Mouse (Mus musculus): ENCODE data around the gene Iqgap1.

Iqgap1 gene

DNA sequence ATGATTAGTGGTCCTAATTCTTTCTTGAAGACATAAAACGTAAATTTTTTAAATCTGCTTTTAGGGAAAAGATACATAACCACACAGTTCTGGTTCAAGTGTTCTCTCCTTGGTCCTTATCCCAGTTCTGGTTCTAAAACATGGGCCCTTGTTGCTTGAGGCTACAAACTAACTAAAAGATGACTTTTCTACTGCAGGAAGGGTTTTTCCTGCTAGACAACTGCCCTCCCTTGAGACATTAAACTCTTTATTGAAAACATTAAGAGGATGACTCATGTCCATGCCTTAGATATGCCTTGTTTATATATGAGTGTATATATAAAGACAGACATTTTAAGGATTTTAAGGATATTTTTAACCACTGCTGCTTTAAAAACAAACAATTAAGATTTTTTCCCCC lies 17.4 kb upstream of the Iqgap1 start:
- DNase-seq (ENCODE audit: low spot score): no peak

DNA sequence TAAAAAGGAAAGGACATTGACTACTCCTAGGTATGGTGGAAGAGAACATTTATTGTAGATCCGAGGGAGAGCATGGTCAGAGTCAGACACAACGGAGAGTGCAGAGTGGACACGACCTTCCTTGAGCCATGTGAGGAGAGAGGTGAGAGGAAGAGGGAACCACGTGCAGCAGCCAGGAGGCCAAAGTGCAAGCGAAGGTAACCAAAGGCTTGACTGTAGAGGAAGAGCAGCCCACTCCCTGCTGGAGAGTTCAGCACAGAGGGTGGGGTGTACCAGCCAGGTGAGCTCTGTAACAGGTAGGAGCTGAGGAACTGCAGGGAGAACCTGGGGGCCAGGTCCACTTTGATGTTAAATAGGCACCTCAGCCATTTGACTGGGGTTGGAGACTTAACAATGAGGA lies 16.4 kb upstream of the Iqgap1 start:
- DNase-seq (ENCODE audit: low spot score): no peak

DNA sequence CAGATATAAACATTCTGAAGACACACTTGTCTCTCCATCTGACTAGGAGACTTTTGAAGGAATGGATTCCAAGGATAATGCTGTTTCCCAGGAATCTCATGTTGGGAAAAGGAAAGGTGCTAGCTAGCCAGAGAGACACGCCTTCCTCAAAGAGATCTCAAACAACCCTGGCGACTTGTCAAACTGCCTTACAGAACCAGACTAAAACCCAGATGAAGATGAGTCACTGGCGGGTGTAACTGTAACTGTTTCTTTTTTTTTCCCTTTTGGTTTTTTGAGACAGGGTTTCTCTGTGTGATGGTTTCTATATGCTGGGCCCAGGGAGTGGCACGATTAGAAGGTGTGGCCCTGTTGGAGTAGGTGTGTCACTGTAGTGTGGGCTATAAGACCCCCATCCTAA lies 15.2 kb upstream of the Iqgap1 start:
- no peak for DNase-seq (ENCODE audit: low spot score)

DNA sequence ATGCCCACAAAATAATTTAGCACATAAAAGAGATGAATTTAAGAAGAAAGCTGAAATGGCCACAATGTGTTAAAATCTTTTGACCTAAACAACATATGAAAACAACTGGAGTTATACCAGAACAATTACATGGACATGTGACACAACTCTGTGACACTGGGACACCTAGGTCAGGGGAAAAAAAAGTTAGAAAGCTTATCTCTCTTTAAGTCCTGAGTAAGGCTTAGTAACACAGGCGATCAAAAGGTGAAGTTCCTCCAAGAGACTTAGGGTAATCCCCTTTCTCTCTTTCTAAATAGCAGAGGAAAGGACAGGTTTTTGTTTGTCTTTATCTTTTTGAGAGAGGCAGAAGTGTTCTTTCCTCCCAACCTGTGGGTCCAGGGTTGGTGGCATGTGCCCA lies 14.5 kb upstream of the Iqgap1 start:
- DNase-seq (ENCODE audit: low spot score): no peak

DNA sequence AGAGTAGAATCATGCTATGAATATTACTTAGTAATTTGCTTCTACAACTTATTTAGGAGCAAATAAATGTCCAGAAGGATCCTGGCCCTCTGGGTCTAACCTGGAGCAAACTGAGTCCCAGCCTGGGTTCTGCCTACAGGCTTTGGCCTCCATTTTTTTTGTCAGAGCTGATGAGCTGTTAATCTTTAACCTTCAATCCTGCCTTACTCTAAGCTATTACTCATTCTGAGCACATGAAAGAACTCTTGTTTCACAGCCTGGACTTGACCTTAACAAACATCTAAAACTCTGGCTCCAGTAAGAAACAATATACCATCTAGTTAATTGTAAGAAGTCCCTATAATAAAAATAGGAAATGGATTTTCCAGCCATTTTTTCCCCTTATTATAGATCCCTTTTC lies 14.0 kb upstream of the Iqgap1 start:
- no peak for DNase-seq (ENCODE audit: low spot score)

DNA sequence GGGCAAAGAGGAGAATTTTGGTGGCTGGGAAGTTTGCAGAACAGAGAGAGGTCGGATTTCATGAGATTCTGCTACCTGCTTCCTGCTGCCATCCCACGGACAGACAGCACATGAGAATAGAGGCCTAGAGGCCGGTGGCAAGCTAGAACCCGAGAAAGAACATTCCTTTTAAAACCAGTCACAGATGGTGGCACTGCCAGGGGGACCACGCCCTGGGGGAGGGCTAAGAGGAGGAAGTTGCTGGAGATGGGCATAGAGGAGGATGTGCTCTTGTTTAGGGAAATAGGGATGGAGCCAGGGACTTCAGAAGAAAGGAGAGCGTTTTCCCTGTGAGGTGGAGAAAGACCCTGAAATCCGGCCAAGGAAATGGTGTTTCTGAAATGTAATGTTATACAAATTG lies 12.5 kb upstream of the Iqgap1 start:
- DNase-seq (ENCODE audit: low spot score): no peak

DNA sequence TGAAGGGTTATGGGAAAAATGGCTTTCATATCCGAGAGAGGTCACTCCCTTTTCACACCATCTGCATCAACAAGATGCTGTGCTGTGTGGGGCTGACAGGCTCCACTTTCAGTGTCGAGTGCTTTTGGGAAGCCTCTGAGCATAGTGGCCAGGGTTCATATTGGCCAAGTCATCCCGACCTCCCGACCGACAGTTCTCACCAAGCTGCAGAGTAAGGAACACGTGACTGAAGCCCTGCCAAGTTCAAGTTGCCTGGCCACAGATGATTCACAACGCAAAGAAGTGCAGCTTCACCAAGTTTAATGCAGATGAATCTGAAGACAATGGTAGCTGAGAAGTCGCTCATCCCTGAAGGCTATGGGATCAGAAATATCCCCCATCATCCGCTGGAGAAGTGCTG lies 12.0 kb upstream of the Iqgap1 start:
- no peak for DNase-seq (ENCODE audit: low spot score)

DNA sequence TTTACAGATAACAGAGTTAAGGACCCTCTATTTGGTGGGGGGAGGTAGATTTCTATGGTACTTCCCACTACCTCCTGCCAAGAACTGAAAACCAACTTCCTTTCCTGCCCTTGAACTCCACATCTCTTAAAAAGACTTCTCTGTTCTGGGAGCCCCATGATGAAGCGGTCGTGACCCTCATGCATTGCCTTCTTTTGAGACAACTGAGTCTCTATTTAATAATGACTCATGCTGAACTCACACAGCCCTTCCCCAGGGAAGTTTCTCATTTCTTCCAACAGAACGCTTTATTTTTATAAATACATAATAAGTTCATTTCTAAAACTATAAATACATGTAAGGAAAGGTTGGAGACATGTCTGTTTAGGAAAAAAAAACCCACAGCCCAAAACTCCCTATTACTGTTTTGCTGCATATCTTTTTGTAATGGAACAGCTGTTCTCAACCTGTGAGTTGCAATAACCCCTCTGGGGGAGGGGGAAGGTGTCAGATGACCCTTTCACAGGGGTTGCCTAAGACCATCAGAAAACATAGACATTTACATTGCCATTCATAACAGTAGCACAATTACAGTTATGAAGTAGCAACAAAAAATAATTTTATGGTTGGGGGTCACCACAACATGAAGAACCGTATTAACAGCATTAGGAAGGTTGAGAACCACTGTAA lies 10.3 kb upstream of the Iqgap1 start:
- no peak for DNase-seq (ENCODE audit: low spot score)

DNA sequence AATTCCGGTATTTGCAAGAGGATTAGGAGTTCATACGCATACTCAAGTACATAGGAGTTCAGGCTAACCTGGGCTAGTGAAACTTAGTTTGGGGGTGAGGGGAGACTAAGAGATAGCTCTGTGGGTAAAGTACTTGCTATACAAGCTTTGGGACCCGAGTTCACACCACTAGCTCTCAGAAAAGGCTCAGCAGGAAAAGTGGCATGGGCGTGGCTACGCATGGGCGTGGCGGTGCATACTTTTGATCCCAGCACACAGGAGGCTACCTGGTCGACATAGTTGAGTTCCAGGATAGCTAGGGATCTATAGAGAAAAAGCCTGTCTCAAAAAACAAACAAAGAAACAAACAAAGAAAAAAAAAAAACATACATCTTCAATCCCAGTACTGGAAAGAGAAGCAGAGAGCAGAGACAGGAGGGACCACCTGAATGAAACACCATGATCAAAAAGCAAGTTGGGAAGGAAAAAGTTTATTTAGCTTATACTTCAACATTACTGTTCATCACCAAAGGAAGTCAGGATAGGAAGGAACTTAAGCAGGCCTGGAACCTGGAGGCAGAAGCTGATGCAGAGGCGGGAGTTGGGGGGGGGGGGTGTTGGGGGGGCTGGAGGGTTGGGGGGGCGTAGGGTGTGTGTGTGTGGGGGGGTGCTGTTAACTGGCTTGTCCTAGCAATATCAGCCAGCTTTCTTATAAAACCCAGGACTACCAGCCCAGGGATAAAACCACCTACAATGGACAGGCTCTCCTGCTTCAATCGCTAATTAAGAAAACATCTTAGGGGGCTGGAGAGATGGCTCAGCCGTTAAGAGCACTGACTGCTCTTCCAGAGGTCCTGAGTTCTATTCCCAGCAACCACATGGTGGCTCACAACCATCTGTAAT lies 8.1 kb upstream of the Iqgap1 start:
- peak; percentile 23 for DNase-seq (ENCODE audit: low spot score)

DNA sequence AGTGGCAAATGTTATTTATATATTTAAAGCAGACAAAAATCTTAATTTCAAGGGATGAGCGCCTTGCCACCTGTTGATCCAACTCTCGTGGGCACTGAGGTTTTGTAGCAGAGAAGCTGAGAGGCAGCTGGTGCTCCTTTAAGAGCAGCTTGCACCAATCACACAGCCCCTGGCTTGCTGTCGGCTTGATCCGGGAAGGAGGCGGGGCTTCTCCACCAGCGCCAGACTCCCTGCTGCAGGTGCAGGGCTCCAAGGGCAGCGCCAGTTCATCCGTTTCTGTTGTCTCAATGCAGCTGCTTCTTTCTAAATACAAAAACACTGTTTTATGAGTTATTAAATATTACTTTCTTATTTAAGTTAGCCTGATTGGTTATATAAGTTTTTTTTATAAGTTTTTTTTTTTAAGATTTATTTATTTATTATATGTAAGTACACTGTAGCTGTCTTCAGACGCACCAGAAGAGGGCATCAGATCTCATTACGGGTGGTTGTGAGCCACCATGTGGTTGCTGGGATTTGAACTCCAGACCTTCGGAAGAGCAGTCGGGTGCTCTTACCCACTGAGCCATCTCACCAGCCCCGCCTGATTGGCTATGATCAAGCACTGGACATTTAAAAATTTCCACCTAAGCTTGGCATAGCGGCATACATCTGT lies 7.3 kb upstream of the Iqgap1 start:
- DNase-seq (ENCODE audit: low spot score): peak; percentile 79

DNA sequence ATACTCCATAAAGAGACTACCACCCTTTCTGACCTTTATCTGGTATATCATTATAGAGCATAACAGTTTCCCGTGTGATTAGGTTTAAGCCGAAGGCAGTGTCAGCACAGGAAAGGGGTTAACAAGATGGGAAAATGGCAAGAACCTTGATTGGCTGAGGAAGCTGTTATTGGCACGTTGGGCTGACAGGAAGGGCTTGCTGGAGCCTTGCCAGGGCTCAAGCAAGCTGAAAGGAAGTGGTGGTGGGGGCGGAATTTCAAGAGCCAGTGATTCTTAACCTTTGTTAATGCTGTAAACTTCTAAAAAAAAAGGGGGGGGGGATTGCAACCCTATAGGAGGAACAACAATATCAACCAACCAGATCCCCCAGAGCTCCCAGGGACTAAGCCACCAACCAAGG lies 6.4 kb upstream of the Iqgap1 start:
- no peak for DNase-seq (ENCODE audit: low spot score)

DNA sequence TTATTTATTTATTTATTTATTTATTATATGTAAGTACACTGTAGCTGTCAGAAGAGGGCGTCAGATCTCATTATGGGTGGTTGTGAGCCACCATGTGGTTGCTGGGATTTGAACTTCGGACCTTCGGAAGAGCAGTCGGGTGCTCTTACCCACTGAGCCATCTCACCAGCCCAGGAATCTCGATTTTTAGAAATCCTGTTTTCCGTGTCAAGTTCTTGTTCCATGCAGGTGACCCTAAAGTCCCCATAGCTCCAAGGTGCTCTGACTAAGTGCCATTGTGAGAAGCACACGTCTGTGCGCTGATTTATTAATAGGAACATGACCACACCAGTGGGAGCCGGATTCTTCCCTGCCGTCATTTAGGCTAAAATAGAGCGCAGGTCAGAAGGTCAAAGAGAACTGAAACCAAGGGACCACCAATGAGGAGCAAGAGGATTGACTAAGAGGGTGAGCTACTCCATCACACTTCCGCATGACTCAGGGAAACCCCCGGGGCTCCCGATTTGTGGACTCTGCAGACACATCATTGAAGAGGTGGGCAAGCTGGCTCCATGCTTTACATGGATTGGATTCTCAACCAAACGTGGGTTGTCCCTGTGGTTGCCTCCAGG lies 4.5 kb upstream of the Iqgap1 start:
- no peak for DNase-seq (ENCODE audit: low spot score)

DNA sequence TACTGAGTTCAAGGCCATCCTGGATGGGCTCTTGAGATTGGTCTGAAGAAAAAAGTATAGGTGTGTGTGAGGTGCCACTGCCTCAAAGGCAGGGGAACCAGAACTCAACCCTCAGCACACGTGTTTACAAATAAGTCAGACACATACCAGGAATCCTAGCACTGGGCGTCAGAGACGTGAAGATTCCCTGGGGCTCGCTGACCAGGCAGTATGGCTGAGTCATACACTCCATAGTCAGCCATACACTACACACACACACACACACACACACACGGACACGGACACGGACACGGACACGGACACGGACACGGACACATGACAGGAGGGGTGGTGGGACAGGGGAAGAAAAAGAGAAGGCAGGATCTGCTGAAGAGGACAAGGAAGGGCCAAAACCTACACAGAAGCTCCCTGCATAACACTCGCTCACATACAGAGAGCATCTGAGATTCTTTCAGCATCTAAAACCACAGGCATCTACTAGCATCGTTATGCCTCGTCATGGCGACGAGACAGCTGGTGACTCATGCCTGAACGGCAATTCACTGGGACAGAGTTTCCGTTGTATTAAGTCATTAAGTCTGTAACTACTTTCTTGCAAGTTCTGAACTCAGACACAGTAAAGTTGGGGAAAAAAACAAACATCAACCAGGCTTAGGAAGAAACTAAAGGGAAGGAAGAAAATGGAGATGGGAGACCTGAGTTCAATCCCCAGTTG lies 2.5 kb upstream of the Iqgap1 start:
- DNase-seq (ENCODE audit: low spot score): peak; percentile 41

DNA sequence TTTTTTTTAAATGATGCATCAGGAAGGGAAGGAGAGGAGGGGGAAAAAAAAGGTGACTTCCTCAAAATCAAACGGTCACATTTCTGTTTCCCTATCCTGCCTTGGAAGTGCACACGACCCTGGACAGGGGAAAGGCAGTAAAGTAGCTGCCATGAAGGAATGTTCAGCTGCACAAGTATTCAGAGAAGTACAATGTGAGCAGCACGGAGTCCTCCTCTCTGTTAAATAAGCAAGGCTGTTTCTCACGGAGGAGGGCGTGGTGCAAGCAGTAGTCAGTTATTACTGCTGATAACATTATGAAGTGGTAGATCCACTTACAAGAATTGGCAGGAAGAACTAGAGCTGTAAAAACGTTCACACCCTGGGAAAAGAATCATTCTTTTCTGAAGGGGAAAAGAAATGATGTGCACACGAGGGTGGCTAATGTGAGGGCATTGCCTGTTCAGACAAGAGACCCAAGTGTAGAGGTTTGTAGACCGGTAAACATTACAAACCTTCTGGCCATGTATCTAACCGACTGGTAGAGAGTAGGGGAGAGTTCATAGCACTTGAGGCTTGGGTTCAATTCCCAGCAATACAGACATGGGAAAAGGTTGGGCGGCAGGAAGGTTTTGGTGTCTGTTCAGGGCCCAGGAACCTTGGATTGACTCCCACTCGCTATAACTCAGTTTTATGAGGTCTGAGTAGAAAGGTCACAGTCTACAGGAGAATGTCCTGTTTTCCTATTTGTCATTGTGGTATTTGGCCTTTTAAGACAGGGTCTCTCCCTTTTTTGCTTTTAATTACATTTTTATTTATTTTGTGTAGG lies 1.7 kb downstream of the Iqgap1 start:
- no peak for DNase-seq (ENCODE audit: low spot score)

DNA sequence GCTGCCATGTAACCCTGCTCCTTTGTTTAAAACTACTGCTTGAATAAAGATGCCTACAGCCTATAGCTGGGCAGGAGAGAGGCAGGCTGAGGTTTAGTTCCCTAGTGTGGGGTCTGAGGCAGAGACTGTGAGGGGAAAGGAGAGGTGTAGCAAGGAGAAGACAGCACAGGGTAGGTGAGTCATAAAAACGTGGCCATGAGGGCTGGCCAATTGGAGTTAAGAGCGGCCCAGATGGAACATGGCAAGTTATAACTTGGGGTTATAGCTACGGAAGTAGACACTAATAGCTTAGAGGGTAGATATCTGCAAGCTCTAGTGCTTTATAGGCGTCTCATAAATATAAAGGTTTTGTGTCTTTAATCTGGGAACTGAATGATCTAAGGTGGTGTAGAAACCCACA lies 2.5 kb downstream of the Iqgap1 start:
- DNase-seq (ENCODE audit: low spot score): no peak

DNA sequence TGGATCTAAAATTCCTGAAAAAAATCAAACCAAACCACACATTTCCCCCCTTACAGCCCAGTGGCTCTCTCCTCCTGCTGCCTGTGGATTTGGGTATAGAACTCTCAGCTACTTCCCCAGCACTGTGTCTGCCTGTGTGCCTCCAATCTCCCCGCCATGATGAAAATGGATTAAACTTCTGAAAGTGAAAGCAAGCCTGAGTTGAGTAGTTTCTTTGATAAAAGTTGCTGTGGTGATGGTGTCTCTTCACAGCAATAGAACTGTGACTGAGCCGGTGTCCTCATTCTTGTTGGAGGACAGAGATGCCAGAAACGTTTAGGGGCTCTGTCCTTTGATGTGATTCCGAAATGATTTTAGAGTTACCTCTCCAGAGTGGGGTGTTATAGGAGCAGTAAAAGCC lies 4.9 kb downstream of the Iqgap1 start:
- DNase-seq (ENCODE audit: low spot score): no peak

DNA sequence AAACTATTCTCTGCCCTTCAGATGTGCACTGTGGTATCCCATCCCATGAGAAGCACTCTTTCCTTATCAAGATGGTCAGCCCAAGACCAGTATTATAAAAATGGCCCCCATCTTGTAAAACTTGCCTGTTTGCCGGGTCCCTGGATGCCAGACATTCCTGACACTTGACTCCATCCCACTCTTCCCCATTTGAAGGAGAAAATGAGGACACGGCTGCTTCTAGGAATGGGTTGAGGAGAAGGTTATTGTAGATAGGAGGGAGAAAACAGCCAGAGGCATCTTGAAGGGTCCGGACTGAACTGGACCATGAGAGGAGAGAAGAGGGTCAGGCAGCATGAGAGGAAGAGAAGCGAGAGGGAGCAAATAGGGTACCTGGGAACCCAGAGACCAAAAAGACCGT lies 9.1 kb downstream of the Iqgap1 start:
- DNase-seq (ENCODE audit: low spot score): no peak

DNA sequence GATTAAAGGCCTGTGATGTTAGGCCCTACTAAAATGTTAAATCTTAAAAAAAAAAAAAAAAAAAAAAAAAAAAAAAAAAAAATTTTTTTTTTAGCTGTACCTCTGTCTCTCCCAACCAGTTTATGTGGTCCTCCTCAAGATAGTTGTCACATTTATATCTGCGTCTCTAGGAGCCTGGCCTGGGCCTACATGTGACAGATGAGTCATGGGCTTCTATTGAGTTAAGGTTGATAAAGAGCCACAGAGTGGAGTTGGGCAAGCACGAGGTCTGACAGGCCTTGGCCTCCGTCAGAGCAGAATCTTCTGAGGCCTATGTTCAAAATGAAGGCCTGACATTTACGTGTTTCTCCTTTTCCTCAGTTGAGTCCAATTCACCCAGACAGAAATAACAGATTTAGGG lies 12.4 kb downstream of the Iqgap1 start:
- no peak for DNase-seq (ENCODE audit: low spot score)

DNA sequence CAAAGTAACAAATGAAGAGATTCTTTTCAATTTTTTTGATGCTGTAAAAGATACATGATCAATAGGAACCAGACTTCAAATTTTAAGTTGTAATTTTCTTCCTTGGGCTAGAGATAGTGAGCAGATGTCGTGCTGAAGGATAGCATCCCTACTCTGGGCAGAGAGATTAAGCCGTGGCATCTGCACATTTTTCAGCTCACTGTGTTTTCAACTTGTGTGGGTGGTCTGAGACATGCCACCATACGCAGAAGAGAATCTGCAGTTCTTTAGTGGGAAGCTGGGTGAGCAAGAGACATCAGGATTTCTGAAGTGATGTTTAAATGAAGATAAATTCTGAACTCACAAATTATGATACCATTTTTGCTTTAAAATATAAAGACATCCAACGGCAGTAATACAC lies 19.4 kb downstream of the Iqgap1 start:
- DNase-seq (ENCODE audit: low spot score): no peak

DNA sequence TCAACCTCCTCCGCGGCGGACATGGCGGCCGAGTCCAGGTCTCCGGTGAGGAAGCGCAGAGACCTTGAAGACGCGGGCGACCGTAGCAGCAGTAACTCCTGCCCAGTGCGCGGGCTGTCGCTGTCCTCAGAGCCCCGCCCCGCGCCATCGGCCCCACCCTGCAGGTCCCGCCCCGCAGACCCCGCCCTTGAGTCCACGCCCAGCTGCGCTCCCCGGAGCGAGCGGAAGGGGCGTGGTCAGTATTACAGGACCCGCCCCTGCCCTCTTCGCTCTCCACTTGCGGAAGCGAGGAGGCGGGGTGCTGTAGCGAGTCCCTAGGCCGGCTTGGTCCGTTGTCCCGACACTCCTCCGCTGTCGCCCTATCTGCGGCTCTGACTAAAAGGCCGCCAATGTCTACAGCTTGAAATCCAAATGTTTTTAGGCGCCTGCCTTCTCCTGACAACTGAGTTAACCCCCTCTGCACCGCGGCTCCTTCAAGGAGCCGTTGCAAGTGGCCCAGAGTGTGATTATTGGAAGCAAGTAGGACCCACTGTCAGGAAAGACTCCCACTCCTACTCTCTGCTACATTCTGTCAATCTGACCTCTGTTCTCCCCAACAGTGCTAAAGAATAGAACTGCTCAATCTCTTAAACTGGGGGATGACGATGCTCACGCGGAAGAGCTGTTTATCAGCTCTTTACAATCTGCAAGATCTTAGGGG lies 22.5 kb downstream of the Iqgap1 start:
- DNase-seq (ENCODE audit: low spot score): peak; percentile 97
